Mouse (Mus musculus) cortical plate, adult 2 months (tissue): ENCODE results near the gene Tuba1a.

ENCODE experiments used
- CTCF ChIP-seq: fragments of 200-500 bp; IDR thresholded peaks from 2 replicates; pipeline ENCODE4 v1.5.1; 2011; ENCODE audit warnings: mild to moderate bottlenecking, control low read depth, low read length; ENCODE audit not compliant: insufficient read depth; ENCODE audit errors: extremely low read depth
- POLR2A ChIP-seq: fragments of 200-500 bp; IDR thresholded peaks from 2 replicates; pipeline ENCODE4 v1.6.1; 2011; ENCODE audit warnings: mild to moderate bottlenecking, low read length, control low read depth; ENCODE audit not compliant: insufficient read depth; ENCODE audit errors: extremely low read depth

- no peak for TF ChIP-seq CTCF
- no peak for TF ChIP-seq POLR2A
Observed at GRCm38 (mm10) chr15:98955324-98955723, 1.8 kb upstream of the Tuba1a start.
